Mouse (Mus musculus): ENCODE data around the gene Gm21992.

The Gm21992 gene

DNA sequence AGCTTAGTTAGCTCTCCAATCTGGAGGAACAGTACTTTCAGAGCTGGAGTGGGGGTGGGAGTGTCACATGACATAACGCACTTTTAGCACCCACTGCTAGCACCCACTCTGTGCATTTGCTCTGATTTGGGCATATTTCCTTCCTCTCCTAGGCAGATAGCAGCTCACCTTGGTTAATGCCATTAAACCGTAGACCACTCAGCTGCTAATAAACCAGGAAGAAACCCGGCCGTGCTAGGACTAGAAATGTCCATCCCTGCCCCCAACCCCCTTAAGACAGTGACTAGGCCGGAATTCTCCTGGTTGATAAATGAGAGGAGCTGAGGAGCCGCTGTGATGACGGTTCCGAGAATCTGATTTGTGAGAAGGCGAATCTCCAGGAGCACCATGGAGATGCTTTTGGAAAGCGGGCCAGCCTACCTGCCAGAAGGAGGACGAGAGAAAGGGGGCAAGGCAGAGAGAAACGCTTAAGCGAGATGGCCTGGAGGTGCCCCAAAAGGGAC, 100.3 kb downstream of the Gm21992 start, which contains the start of gene Sptbn2:
Sptbn2 (plus strand) TSS at position 70 of the 503 bp plus-strand sequence.
- no peak for DNase-seq

GRCm38 (mm10) chr19:4708765-4709164, 102.6 kb downstream of the Gm21992 start:
- no peak for DNase-seq

DNA sequence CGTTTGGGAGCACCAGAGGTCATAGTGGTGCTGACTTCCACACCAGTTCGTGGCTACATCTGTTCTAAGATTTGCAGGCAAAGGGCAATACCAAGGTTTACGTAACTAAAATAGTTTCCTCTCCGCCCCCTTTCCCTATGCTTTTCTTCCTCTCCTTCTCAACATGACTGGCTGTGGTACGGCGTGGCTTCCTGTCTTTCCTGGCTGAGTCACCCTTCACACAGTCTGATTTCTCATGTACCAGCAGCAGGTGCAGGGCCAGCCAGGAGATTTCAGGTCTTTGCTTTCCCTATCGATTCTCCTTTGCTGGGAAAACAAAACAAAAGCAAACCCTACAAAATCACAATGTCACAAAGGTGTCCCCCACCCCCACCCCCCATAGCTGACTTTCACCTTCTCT, 110.2 kb downstream of the Gm21992 start:
- no peak for DNase-seq

DNA sequence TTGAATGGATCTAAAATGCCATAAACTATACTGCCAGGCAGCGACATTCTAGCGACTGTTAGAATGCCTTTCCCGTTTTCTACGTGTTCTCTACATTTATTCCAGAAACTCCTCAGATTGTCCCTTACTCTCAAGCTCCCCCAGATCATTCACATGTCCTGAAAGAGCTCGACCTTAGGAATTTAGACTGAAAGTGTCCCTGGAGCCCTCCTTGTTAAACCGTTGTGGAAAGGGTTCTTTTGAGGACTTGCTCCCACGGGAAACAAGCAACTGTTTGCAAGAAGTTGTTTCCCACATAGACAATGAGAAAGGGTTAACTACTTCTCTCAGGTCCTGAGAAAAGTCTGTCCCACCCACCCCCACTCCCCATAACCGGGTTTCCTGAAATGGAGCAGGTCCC, 110.8 kb downstream of the Gm21992 start:
- DNase-seq = no peak

- no peak for DNase-seq
Measured at GRCm38 (mm10) chr19:4699821-4700220, 111.6 kb downstream of the Gm21992 start.

DNA sequence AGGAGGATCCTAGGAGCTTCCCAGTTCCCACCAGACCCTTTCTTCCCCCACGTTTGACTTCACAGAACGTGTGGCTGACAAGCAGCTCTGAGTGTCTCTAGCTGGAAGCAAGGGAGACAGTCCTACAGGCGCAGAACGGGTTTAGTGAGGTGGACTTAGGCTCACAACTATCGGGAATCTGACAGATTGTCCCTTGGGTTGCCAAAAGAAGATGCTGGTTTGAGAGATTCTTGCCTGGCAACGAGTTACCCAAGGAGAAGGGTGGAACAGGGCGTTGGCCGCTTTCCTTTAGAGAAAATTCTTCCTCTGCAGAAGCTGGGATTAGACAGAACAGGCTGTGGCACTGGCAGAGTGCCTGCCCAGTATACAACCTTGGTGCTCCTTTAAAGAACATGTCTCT, 112.6 kb downstream of the Gm21992 start:
- DNase-seq = no peak

DNA sequence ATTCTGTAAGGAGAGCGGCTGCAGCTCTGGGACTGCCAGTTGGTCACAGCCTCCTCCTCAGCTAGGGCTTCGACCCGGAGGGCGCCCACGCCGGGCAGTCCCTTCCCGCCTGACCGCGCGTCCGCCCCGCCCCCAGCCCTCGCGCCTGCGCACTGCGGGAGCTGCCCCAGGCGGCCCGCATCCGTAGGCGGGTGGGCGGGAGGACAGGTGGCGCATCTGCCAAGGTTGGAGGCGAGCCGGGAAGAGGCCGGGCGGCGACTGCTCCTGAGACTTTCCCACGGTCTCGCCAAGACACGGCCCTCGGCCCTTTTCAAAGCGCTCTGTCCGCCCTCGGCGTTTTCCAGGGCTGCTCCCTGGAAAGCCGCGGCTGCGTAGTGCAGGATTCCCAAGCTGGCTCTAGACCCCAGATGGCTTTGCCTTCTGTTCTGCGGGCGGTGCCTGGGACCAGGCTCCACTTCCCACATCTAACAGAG, 113.2 kb downstream of the Gm21992 start, which contains the start of gene Gm960:
Gm960 (minus strand) TSS at position 464 of the 473 bp plus-strand sequence.
- DNase-seq = peak; percentile 62

GRCm38 (mm10) chr19:4697721-4698120, 113.7 kb downstream of the Gm21992 start:
- no peak for DNase-seq

- DNase-seq = no peak
Measured at GRCm38 (mm10) chr19:4697121-4697520, 114.3 kb downstream of the Gm21992 start.

GRCm38 (mm10) chr19:4694346-4694745, 117.1 kb downstream of the Gm21992 start:
- DNase-seq = no peak

Data from kidney, adult 9 months (tissue).